Mouse (Mus musculus) ovary, postnatal 10 days (tissue): ENCODE measurements around the gene Rab1b.
A peak's percentile ranks its signal among the peaks of the same experiment; 100 is the strongest.
"Not testable (repeated sequence)": the region's sequence is repeated elsewhere in the genome, so short reads cannot be mapped to it uniquely, and the experiment has no call there.

Experiments
- DNase-seq: peaks from one replicate; pipeline ENCODE4 v3.0.0; 2022; ENCODE audit warnings: low spot score

Gene Rab1b

GRCm38 (mm10) chr19:5097521-5098362 lies 9.1 kb downstream of the Rab1b start:
- no peak for DNase-seq

GRCm38 (mm10) chr19:5095887-5096474 lies 10.9 kb downstream of the Rab1b start:
- DNase-seq, result no peak

GRCm38 (mm10) chr19:5094746-5095417 lies 12.0 kb downstream of the Rab1b start:
- DNase-seq, result no peak

- peak; percentile 90 for DNase-seq
Observed at GRCm38 (mm10) chr19:5094243-5094632, 12.6 kb downstream of the Rab1b start.

- no peak for DNase-seq
Observed at GRCm38 (mm10) chr19:5093481-5094242, 13.2 kb downstream of the Rab1b start.

GRCm38 (mm10) chr19:5092083-5092482 lies 14.8 kb downstream of the Rab1b start:
- DNase-seq, result no peak

- DNase-seq, result no peak
Observed at GRCm38 (mm10) chr19:5089324-5089723, 17.5 kb downstream of the Rab1b start.

- DNase-seq, result peak; percentile 93
Observed at GRCm38 (mm10) chr19:5087884-5088728, 18.8 kb downstream of the Rab1b start, which contains the start of gene Yif1a. TSS of gene Yif1a (plus strand) at chr19:5088538.

GRCm38 (mm10) chr19:5086533-5086932 lies 20.3 kb downstream of the Rab1b start:
- not testable (repeated sequence) for DNase-seq

- DNase-seq, result no peak
Observed at GRCm38 (mm10) chr19:5085145-5085863, 21.6 kb downstream of the Rab1b start, which contains the start of gene Tmem151a. TSS of gene Tmem151a (minus strand) at chr19:5085531.

- DNase-seq, result no peak
Observed at GRCm38 (mm10) chr19:5084834-5085144, 22.1 kb downstream of the Rab1b start.

- DNase-seq, result no peak
Observed at GRCm38 (mm10) chr19:5083961-5084833, 22.7 kb downstream of the Rab1b start.

GRCm38 (mm10) chr19:5082596-5082995 lies 24.3 kb downstream of the Rab1b start:
- DNase-seq, result no peak

- no peak for DNase-seq
Observed at GRCm38 (mm10) chr19:5082005-5082404, 24.9 kb downstream of the Rab1b start.

- DNase-seq, result no peak
Observed at GRCm38 (mm10) chr19:5079279-5079678, 27.6 kb downstream of the Rab1b start.

GRCm38 (mm10) chr19:5073518-5073917 lies 33.4 kb downstream of the Rab1b start:
- no peak for DNase-seq

- no peak for DNase-seq
Observed at GRCm38 (mm10) chr19:5073028-5073427, 33.8 kb downstream of the Rab1b start.

GRCm38 (mm10) chr19:5072389-5073019 lies 34.4 kb downstream of the Rab1b start:
- DNase-seq, result no peak
